Mouse (Mus musculus): ENCODE measurements around the gene Mdfi. TPM values are rescaled to one million over a fixed set of nuclear protein-coding genes. Genes with fewer than 3 reads are reported as not detected.

The Mdfi gene
- total and polyA plus RNA-seq, 2 experiments from 2014 or later = 1.6 to 21.4 TPM

DNA sequence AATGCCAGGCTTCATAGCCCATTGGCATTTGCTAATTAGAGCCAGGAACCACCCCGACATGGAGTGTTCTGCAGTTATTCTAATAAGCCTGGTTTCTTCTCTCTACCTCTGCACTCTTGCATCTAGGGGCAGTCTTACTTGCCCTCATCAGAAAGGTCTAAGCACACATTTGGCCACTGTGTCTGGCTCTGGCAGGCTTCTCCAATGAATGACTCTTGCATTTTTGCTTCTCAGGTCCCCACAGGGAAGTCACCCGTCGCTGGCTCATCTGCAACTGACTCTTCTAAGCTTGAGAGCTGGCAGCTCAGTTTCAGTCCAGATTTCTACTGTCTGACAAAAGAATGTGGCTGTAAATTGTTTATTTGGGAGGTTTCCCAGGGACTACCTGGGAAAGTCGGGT lies 68.5 kb downstream of the Mdfi start:
- Histone ChIP-seq H3K4me3 (ENCODE audit: low read depth, low read length) (no peak overlapping the region), H3K9ac (replicated peaks; ENCODE audit: low read length, poor library complexity, severe bottlenecking) (no peak overlapping the region), H3K27ac (ENCODE audit: low read depth, low read length) (no peak overlapping the region), H3K4me1 (ENCODE audit: insufficient read depth, low read length) (no peaks in the 10 kb centered on the region), H3K27me3 (ENCODE audit: insufficient read depth, low read length) (no peaks in the 10 kb centered on the region), H3K36me3 (ENCODE audit: insufficient read depth, low read length) (no peaks in the 10 kb centered on the region), H3K4me2 (ENCODE audit: low read depth, low read length, poor library complexity, severe bottlenecking) (no peak overlapping the region), H3K9me3 (ENCODE audit: low read length) (no peaks in the 10 kb centered on the region)
- no peak for TF ChIP-seq CTCF (IDR thresholded peaks at IDR 0.05)
- no peak for DNase-seq (ENCODE audit: low spot score)
- 81% methylated on average over 4 of the region's 4 CpGs for WGBS
- no peak for ATAC-seq (ENCODE audit: low FRiP score)

Other genes starting within 250 kb of the Mdfi start
- 25.8 and 26.0 TPM in 2 replicates for gene Bysl, start 223.2 kb downstream of the Mdfi start, total RNA-seq (2014; rRNA removed)
- 31.9 and 33.1 TPM in 2 replicates for gene Bysl, start 223.2 kb downstream of the Mdfi start, polyA plus RNA-seq (2015; fragmentation: Nextera tagmentation; extraction: Ambion mirVana)
- gene Med20, start 223.1 kb downstream of the Mdfi start, total RNA-seq (2014; rRNA removed) = 33.8 and 44.7 TPM in 2 replicates
- 32.4 TPM in 2 replicates for gene Med20, start 223.1 kb downstream of the Mdfi start, polyA plus RNA-seq (2015; fragmentation: Nextera tagmentation; extraction: Ambion mirVana)
- 3.2 and 8.0 TPM in 2 replicates for gene Gm20517, start 223.1 kb downstream of the Mdfi start, total RNA-seq (2014; rRNA removed)
- gene Gm20517, start 223.1 kb downstream of the Mdfi start, polyA plus RNA-seq (2015; fragmentation: Nextera tagmentation; extraction: Ambion mirVana) = 0.96 and 1.1 TPM in 2 replicates
- gene Usp49, start 204.0 kb downstream of the Mdfi start, total RNA-seq (2014; rRNA removed) = 24.3 and 24.4 TPM in 2 replicates
- gene Usp49, start 204.0 kb downstream of the Mdfi start, polyA plus RNA-seq (2015; fragmentation: Nextera tagmentation; extraction: Ambion mirVana) = 3.7 and 3.9 TPM in 2 replicates
- gene Tomm6, start 146.3 kb downstream of the Mdfi start, total RNA-seq (2014; rRNA removed) = 117 and 136 TPM in 2 replicates
- gene Tomm6, start 146.3 kb downstream of the Mdfi start, polyA plus RNA-seq (2015; fragmentation: Nextera tagmentation; extraction: Ambion mirVana) = 334 and 339 TPM in 2 replicates
- 128 and 165 TPM in 2 replicates for gene Frs3, start 145.7 kb downstream of the Mdfi start, total RNA-seq (2014; rRNA removed)
- gene Frs3, start 145.7 kb downstream of the Mdfi start, polyA plus RNA-seq (2015; fragmentation: Nextera tagmentation; extraction: Ambion mirVana) = 68.9 and 75.7 TPM in 2 replicates
- gene Gm21981, start 140.2 kb downstream of the Mdfi start, total RNA-seq (2014; rRNA removed) = 5.2 and 5.8 TPM in 2 replicates
- 0.56 and 0.90 TPM in 2 replicates for gene Gm21981, start 140.2 kb downstream of the Mdfi start, polyA plus RNA-seq (2015; fragmentation: Nextera tagmentation; extraction: Ambion mirVana)
- 2.5 and 3.2 TPM in 2 replicates for gene Prickle4, start 140.0 kb downstream of the Mdfi start, total RNA-seq (2014; rRNA removed)
- gene Prickle4, start 140.0 kb downstream of the Mdfi start, polyA plus RNA-seq (2015; fragmentation: Nextera tagmentation; extraction: Ambion mirVana) = 2.2 and 3.2 TPM in 2 replicates
- 0.27 and 1.5 TPM in 2 replicates for gene Pgc, start 107.8 kb downstream of the Mdfi start, total RNA-seq (2014; rRNA removed)
- gene Pgc, start 107.8 kb downstream of the Mdfi start, polyA plus RNA-seq (2015; fragmentation: Nextera tagmentation; extraction: Ambion mirVana) = 0.19 TPM in 1 of 2 replicates, not detected in the other
- 5.2 and 9.6 TPM in 2 replicates for gene Tfeb, start 97.7 kb downstream of the Mdfi start, total RNA-seq (2014; rRNA removed)
- 4.0 and 5.4 TPM in 2 replicates for gene Tfeb, start 97.7 kb downstream of the Mdfi start, polyA plus RNA-seq (2015; fragmentation: Nextera tagmentation; extraction: Ambion mirVana)
- 129 and 200 TPM in 2 replicates for gene Foxp4, start 90.0 kb upstream of the Mdfi start, total RNA-seq (2014; rRNA removed)
- 50.8 and 55.4 TPM in 2 replicates for gene Foxp4, start 90.0 kb upstream of the Mdfi start, polyA plus RNA-seq (2015; fragmentation: Nextera tagmentation; extraction: Ambion mirVana)
- gene 1700122O11Rik, start 203.6 kb upstream of the Mdfi start, total RNA-seq (2014; rRNA removed) = not detected in 2 replicates
- gene 1700122O11Rik, start 203.6 kb upstream of the Mdfi start, polyA plus RNA-seq (2015; fragmentation: Nextera tagmentation; extraction: Ambion mirVana) = not detected in 2 replicates